Mouse (Mus musculus): ENCODE data around the gene Gpr82. TPM values are rescaled to one million over a fixed set of nuclear protein-coding genes. Genes with fewer than 3 reads are reported as not detected.

Gpr82 gene
- 0.41 and 0.60 TPM in 2 replicates for polyA plus RNA-seq (2014; fragmentation: Nextera tagmentation; extraction: Ambion mirVana)

- DNase-seq (ENCODE audit: low spot score) (no peak), ATAC-seq (ENCODE audit: insufficient number of reproducible peaks, low FRiP score, low TSS enrichment, low read depth) (no peak)
- no peaks in the 10 kb centered on the region for H3K9me3 ChIP-seq (ENCODE audit: control insufficient read depth, low read length)
- WGBS: 93% methylated on average over 5 of the region's 5 CpGs
- H3K4me3 ChIP-seq (ENCODE audit: low read depth, low read length): no peak within 1 kb of the TSS
- no peaks in the 10 kb centered on the region for H3K36me3 ChIP-seq (ENCODE audit: control insufficient read depth, insufficient read depth, low read length)
- H3K9ac ChIP-seq (ENCODE audit: low read length): no peak within 1 kb of the TSS
- H3K4me1 ChIP-seq (ENCODE audit: control insufficient read depth, insufficient read depth, low read length): no peaks in the 10 kb centered on the region
- no peaks in the 10 kb centered on the region for H3K27me3 ChIP-seq (ENCODE audit: control insufficient read depth, insufficient read depth, low read length)
- no peak within 1 kb of the TSS for H3K27ac ChIP-seq (replicated peaks; ENCODE audit: low read depth, low read length)
- H3K4me2 ChIP-seq (ENCODE audit: low read depth, severe bottlenecking): no peak within 1 kb of the TSS
Observed at GRCm38 (mm10) chrX:13661063-13661462, at the start of gene Gpr82. TSS of gene Gpr82 (plus strand) at chrX:13661363.

- WGBS: 84% methylated on average over 2 of the region's 2 CpGs
- Histone ChIP-seq H3K9ac (ENCODE audit: low read length) (no peak overlapping the region), H3K27ac (replicated peaks; ENCODE audit: low read depth, low read length) (no peak overlapping the region), H3K4me1 (ENCODE audit: control insufficient read depth, insufficient read depth, low read length) (no peaks in the 10 kb centered on the region), H3K36me3 (ENCODE audit: control insufficient read depth, insufficient read depth, low read length) (no peaks in the 10 kb centered on the region), H3K27me3 (ENCODE audit: control insufficient read depth, insufficient read depth, low read length) (no peaks in the 10 kb centered on the region), H3K9me3 (ENCODE audit: control insufficient read depth, low read length) (no peaks in the 10 kb centered on the region), H3K4me3 (ENCODE audit: low read depth, low read length) (no peak overlapping the region), H3K4me2 (ENCODE audit: low read depth, severe bottlenecking) (no peak overlapping the region)
- no peak for ATAC-seq (ENCODE audit: insufficient number of reproducible peaks, low FRiP score, low TSS enrichment, low read depth)
- DNase-seq (ENCODE audit: low spot score): no peak
Observed at GRCm38 (mm10) chrX:13612115-13612514, 49.0 kb upstream of the Gpr82 start.

- no peak overlapping the region for H3K27ac ChIP-seq (replicated peaks; ENCODE audit: low read depth, low read length)
- no peaks in the 10 kb centered on the region for H3K4me1 ChIP-seq (ENCODE audit: control insufficient read depth, insufficient read depth, low read length)
- H3K9ac ChIP-seq (ENCODE audit: low read length): no peak overlapping the region
- ATAC-seq (ENCODE audit: insufficient number of reproducible peaks, low FRiP score, low TSS enrichment, low read depth) (no peak), DNase-seq (ENCODE audit: low spot score) (no peak)
- no peak overlapping the region for H3K4me3 ChIP-seq (ENCODE audit: low read depth, low read length)
- no peaks in the 10 kb centered on the region for H3K36me3 ChIP-seq (ENCODE audit: control insufficient read depth, insufficient read depth, low read length)
- H3K9me3 ChIP-seq (ENCODE audit: control insufficient read depth, low read length): no peaks in the 10 kb centered on the region
- WGBS: 72% methylated on average over 1 of the region's 1 CpGs
- H3K4me2 ChIP-seq (ENCODE audit: low read depth, severe bottlenecking): no peak overlapping the region
- no peaks in the 10 kb centered on the region for H3K27me3 ChIP-seq (ENCODE audit: control insufficient read depth, insufficient read depth, low read length)
Observed at GRCm38 (mm10) chrX:13616726-13617125, 44.4 kb upstream of the Gpr82 start.

GRCm38 (mm10) chrX:13617294-13617693 is 43.9 kb upstream of the Gpr82 start:
- no peak overlapping the region for H3K9ac ChIP-seq (ENCODE audit: low read length)
- 92% methylated on average over 1 of the region's 1 CpGs for WGBS
- no peak overlapping the region for H3K27ac ChIP-seq (replicated peaks; ENCODE audit: low read depth, low read length)
- no peaks in the 10 kb centered on the region for H3K4me1 ChIP-seq (ENCODE audit: control insufficient read depth, insufficient read depth, low read length)
- H3K4me2 ChIP-seq (ENCODE audit: low read depth, severe bottlenecking): no peak overlapping the region
- no peak overlapping the region for H3K4me3 ChIP-seq (ENCODE audit: low read depth, low read length)
- ATAC-seq (ENCODE audit: insufficient number of reproducible peaks, low FRiP score, low TSS enrichment, low read depth) (no peak), DNase-seq (ENCODE audit: low spot score) (no peak)
- no peaks in the 10 kb centered on the region for H3K27me3 ChIP-seq (ENCODE audit: control insufficient read depth, insufficient read depth, low read length)
- H3K9me3 ChIP-seq (ENCODE audit: control insufficient read depth, low read length): no peaks in the 10 kb centered on the region
- no peaks in the 10 kb centered on the region for H3K36me3 ChIP-seq (ENCODE audit: control insufficient read depth, insufficient read depth, low read length)

- Histone ChIP-seq H3K36me3 (ENCODE audit: control insufficient read depth, insufficient read depth, low read length) (no peaks in the 10 kb centered on the region), H3K4me1 (ENCODE audit: control insufficient read depth, insufficient read depth, low read length) (no peaks in the 10 kb centered on the region), H3K4me3 (ENCODE audit: low read depth, low read length) (no peak overlapping the region), H3K4me2 (ENCODE audit: low read depth, severe bottlenecking) (no peak overlapping the region), H3K27ac (replicated peaks; ENCODE audit: low read depth, low read length) (no peak overlapping the region), H3K27me3 (ENCODE audit: control insufficient read depth, insufficient read depth, low read length) (no peaks in the 10 kb centered on the region), H3K9me3 (ENCODE audit: control insufficient read depth, low read length) (no peaks in the 10 kb centered on the region), H3K9ac (ENCODE audit: low read length) (no peak overlapping the region)
- 85% methylated on average over 4 of the region's 4 CpGs for WGBS
- DNase-seq (ENCODE audit: low spot score): no peak
- no peak for ATAC-seq (ENCODE audit: insufficient number of reproducible peaks, low FRiP score, low TSS enrichment, low read depth)
Observed at GRCm38 (mm10) chrX:13618476-13618875, 42.7 kb upstream of the Gpr82 start.

- no peak for ATAC-seq (ENCODE audit: insufficient number of reproducible peaks, low FRiP score, low TSS enrichment, low read depth)
- Histone ChIP-seq H3K27ac (replicated peaks; ENCODE audit: low read depth, low read length) (no peak overlapping the region), H3K36me3 (ENCODE audit: control insufficient read depth, insufficient read depth, low read length) (no peaks in the 10 kb centered on the region), H3K4me3 (ENCODE audit: low read depth, low read length) (no peak overlapping the region), H3K9ac (ENCODE audit: low read length) (no peak overlapping the region), H3K4me1 (ENCODE audit: control insufficient read depth, insufficient read depth, low read length) (no peaks in the 10 kb centered on the region), H3K4me2 (ENCODE audit: low read depth, severe bottlenecking) (no peak overlapping the region), H3K9me3 (ENCODE audit: control insufficient read depth, low read length) (no peaks in the 10 kb centered on the region), H3K27me3 (ENCODE audit: control insufficient read depth, insufficient read depth, low read length) (no peaks in the 10 kb centered on the region)
- WGBS: 87% methylated on average over 4 of the region's 4 CpGs
- no peak for DNase-seq (ENCODE audit: low spot score)
Observed at GRCm38 (mm10) chrX:13621473-13621872, 39.7 kb upstream of the Gpr82 start.

GRCm38 (mm10) chrX:13622654-13623053 is 38.5 kb upstream of the Gpr82 start:
- DNase-seq (ENCODE audit: low spot score) (no peak), ATAC-seq (ENCODE audit: insufficient number of reproducible peaks, low FRiP score, low TSS enrichment, low read depth) (no peak)
- Histone ChIP-seq H3K9me3 (ENCODE audit: control insufficient read depth, low read length) (no peaks in the 10 kb centered on the region), H3K9ac (ENCODE audit: low read length) (no peak overlapping the region), H3K36me3 (ENCODE audit: control insufficient read depth, insufficient read depth, low read length) (no peaks in the 10 kb centered on the region), H3K27ac (replicated peaks; ENCODE audit: low read depth, low read length) (no peak overlapping the region), H3K4me1 (ENCODE audit: control insufficient read depth, insufficient read depth, low read length) (no peaks in the 10 kb centered on the region), H3K4me3 (ENCODE audit: low read depth, low read length) (no peak overlapping the region), H3K4me2 (ENCODE audit: low read depth, severe bottlenecking) (no peak overlapping the region), H3K27me3 (ENCODE audit: control insufficient read depth, insufficient read depth, low read length) (no peaks in the 10 kb centered on the region)
- WGBS: 85% methylated on average over 5 of the region's 5 CpGs

GRCm38 (mm10) chrX:13631599-13632283 is 29.4 kb upstream of the Gpr82 start, which contains the start of gene Gpr34:
TSS of gene Gpr34 (plus strand) at chrX:13632089.
- H3K9me3 ChIP-seq (ENCODE audit: control insufficient read depth, low read length): no peaks in the 10 kb centered on the region
- 75% methylated on average over 5 of the region's 5 CpGs for WGBS
- no peak for ATAC-seq (ENCODE audit: insufficient number of reproducible peaks, low FRiP score, low TSS enrichment, low read depth)

GRCm38 (mm10) chrX:13636398-13636797 is 24.8 kb upstream of the Gpr82 start:
- DNase-seq (ENCODE audit: low spot score) (no peak), ATAC-seq (ENCODE audit: insufficient number of reproducible peaks, low FRiP score, low TSS enrichment, low read depth) (no peak)
- no peaks in the 10 kb centered on the region for H3K27me3 ChIP-seq (ENCODE audit: control insufficient read depth, insufficient read depth, low read length)
- H3K9me3 ChIP-seq (ENCODE audit: control insufficient read depth, low read length): no peaks in the 10 kb centered on the region
- H3K4me1 ChIP-seq (ENCODE audit: control insufficient read depth, insufficient read depth, low read length): no peaks in the 10 kb centered on the region
- H3K9ac ChIP-seq (ENCODE audit: low read length): no peak overlapping the region
- no peak overlapping the region for H3K4me2 ChIP-seq (ENCODE audit: low read depth, severe bottlenecking)
- H3K27ac ChIP-seq (replicated peaks; ENCODE audit: low read depth, low read length): no peak overlapping the region
- WGBS: 95% methylated on average over 1 of the region's 1 CpGs
- H3K36me3 ChIP-seq (ENCODE audit: control insufficient read depth, insufficient read depth, low read length): no peaks in the 10 kb centered on the region
- no peak overlapping the region for H3K4me3 ChIP-seq (ENCODE audit: low read depth, low read length)

More at GRCm38 (mm10) chrX:13631599-13632283, 29.4 kb upstream of the Gpr82 start, which contains the start of gene Gpr34:
- Histone ChIP-seq H3K9ac (ENCODE audit: low read length) (no peak within 1 kb of the TSS), H3K4me3 (ENCODE audit: low read depth, low read length) (no peak within 1 kb of the TSS), H3K4me1 (ENCODE audit: control insufficient read depth, insufficient read depth, low read length) (no peaks in the 10 kb centered on the region), H3K4me2 (ENCODE audit: low read depth, severe bottlenecking) (no peak within 1 kb of the TSS), H3K36me3 (ENCODE audit: control insufficient read depth, insufficient read depth, low read length) (no peaks in the 10 kb centered on the region), H3K27ac (replicated peaks; ENCODE audit: low read depth, low read length) (no peak within 1 kb of the TSS), H3K27me3 (ENCODE audit: control insufficient read depth, insufficient read depth, low read length) (no peaks in the 10 kb centered on the region)
- DNase-seq (ENCODE audit: low spot score): no peak
